Mouse (Mus musculus) gastrocnemius, postnatal 4 days (tissue): ENCODE results near the gene Ap2m1. TPM values are rescaled to one million over a fixed set of nuclear protein-coding genes. Genes with fewer than 3 reads are reported as not detected.

ENCODE experiments used
- DNase-seq, 2 experiments: peaks; one replicate each; pipeline ENCODE4 v3.0.0; 2021 to 2022; ENCODE audit warnings: low spot score in 2 of 2, mixed read lengths in 2 of 2
- total RNA-seq, 2 experiments: library from RNA; stranded (reverse); gene quantifications; 2 replicates each; pipeline ENCODE4 v1.2.3; 2021

Ap2m1 gene
- total RNA-seq, 2 experiments from 2014 or later: 234 to 258 TPM

DNA sequence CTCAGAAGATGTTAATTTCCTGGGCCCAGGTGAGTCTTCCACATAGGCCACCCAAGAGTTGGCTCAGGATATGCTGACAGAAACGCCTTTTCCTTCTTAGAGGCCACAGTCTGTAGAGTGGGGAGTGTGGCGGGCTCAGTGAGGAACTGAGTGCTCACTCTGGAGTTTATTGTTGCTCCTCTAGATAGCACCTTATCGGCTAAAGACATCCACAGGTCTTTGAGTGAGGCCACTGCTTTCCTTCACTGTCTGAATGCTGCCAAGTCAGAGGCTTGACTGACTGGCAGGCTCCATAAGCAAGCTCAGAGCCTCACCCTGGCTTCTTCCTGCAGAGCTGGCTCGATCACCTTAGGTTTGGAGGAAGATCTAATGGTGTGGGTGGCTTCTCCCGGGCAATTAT lies 6.5 kb upstream of the Ap2m1 start:
- no peak for DNase-seq

DNA sequence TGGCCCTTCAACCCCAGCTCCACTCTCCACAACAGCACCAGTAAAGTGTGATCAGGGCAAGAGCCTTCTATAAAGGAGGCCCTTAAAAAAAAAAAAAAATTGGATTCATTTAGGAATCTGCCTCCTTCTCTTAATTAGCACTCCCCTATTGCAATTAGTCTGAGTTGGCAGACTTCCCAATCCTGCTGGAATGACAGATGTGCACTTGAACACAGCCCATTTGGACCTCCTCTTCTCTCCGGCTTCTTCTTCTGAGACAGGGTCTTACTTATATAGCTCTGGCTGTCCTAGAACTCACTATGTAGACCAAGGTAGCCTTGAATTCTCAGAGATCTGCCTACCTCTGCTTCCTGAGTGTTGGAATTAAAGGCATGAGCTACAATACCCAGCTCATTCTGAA lies 5.9 kb upstream of the Ap2m1 start:
- no peak for DNase-seq

- no peak for DNase-seq
These were observed 4.3 kb upstream of the Ap2m1 start for GRCm38 (mm10) chr16:20530941-20531340.

GRCm38 (mm10) chr16:20534617-20535295 lies 522 bp upstream of the Ap2m1 start:
- no peak for DNase-seq

DNA sequence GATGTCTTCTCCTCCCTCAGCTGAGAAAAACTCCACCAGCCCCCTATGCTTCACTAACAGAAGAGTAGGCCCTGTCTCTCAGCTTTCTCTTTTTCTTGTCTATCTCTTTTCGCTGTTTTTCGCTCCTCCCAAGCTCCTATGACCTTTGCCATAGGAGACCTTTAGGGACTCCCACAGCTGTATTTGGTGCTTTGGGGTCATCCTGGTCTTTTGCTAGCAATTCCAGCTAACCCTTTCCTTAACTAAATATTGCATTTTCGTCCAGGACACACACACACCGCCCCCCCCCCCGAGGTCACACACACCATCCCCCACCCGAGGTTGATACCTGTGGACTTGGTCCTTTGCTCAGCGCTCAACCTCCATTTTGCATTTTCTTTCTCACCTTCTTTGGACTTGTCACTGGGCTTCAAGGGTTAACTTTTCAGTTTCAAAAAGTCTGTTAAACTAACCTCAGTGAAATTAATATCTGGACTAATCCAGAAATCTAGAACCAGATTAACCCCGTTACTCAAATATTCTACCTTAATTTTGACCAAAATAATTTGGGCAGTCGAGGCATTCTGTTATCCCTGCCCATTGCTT lies 895 bp downstream of the Ap2m1 start:
- no peak for DNase-seq

GRCm38 (mm10) chr16:20537071-20537471 lies 1.8 kb downstream of the Ap2m1 start:
- DNase-seq: no peak

DNA sequence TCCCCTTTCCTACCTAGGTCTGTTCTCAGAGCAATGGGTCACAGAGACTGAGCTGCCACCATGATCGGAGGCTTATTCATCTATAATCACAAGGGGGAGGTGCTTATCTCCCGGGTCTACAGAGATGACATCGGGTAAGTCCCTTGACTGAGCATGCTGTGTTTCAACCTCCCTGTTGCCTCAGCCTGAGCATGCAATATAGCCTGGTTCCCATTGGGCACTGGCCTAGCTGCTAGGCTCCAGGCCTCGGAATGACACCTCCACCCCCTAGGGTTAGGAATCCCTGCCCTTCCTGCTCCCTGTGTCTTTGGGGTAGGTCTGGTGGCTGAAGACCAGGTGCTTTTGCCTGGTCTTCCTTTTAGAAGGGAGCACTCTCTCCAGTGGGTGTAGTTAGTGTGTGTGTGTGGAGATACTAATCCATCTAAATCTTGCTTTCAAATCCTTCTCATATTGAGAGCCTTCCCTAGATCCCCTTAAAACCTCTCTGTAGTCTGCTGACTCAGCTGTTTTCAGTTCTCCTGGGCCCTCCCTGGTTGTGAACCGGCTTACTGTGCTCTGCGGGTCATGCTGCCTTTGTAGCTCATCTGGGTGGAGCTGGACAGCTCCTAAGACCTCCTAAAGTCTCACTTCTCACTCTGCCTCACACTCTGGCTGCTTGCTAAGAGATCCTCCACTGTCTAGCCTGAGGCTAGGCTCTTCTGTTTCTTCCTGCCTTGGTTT lies 2.5 kb downstream of the Ap2m1 start:
- DNase-seq: no peak

DNA sequence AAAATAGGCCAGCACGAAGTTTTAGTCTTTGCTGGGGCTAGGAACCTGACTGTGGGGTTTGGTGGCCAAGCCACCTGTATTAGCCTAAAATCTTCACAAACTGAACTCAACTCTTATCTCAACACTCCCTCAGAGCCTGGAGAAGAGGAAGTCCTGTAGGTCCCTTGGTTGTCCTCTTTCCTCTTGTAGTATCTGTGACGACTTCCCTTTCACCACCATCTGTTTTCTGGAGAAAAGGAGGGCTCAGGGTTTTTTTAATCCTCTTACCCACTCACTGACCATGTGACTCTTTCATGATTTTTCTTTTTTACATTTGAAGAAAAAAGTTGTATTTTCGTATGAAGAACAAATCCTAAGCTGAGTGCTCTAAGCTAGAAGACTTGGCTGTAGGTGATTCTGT lies 4.4 kb downstream of the Ap2m1 start:
- DNase-seq: no peak

DNA sequence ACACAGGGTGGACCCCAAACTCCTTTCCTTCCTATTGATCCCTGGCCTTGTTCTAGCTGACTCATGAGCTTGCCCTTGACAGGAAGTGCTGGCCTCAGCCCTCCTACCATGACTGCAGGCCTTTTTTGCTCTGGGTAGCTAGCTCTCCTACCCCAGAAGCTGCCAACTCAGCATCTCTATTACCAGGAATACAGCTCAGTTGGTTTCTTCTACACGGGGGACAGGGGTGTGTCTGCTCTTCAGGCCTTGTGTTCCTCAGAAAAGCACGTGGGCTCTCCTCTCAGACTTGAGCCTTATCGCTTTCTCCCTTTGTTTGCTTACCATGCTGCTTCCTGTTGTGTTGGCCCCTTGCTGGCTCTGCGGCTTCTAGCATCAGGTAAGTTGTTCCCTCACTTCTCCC lies 5.2 kb downstream of the Ap2m1 start:
- no peak for DNase-seq

DNA sequence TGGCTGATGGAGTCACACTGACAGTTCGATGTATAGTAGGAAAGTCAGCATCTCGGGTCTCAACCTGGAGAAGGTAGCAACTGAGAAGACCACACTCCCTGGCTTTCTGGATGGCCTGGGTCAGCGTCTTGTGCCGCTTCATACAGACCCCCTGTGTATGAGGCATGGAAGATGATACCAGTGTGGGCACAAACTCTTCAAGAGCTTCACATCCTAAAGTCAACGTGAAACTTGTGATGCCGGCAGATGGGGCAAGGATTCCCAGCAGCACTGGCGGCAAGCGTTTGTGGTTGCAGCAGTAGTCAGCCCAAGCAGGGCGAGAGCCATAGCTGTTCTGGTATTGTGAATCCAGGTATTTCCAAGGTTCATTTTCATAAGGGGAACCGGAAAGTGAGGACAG lies 10.4 kb downstream of the Ap2m1 start:
- no peak for DNase-seq

DNA sequence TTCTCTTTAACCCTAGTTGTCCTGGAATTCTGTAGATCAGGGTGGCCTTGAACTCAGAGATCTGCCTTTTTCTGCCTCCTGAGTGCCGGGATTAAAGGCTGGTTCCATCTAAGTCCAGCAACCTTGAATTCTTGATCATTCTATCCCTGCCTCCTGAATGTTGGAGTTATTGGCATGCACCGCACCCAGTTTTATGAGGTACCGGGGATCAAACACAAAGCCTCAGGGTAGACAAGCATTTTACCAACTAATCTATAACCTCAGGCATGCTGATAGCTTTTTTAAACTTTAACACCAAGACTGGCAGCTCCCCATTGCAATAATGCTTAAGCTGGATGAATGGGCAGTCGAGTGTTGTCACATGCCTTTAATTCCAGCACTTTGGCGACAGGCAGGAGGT lies 12.1 kb downstream of the Ap2m1 start:
- DNase-seq: no peak

- DNase-seq: peak; percentile 92 to 97
These were observed 13.0 kb downstream of the Ap2m1 start, which contains the start of gene Abcf3 for GRCm38 (mm10) chr16:20548096-20548948. Abcf3 (plus strand) TSS chr16:20548577.

DNA sequence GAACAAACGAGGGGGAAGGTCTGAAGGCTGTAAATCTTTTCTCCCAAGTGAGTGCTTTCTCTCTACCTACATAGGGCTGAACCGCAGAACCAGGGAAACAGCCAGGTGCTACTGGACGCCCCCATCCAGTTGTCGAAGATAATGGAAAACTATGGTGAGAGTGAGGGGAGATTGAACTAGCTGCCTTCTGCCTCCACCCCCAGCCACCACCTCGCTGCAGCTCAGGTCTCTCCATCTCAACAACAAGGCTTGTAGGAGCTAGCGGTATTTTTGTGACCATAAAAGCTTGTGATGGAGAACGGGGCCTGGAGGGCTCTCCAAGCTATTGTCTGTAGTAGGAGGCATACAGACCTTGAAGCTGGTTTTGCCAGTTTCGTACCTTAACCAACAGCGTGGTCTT lies 13.9 kb downstream of the Ap2m1 start:
- DNase-seq: no peak

DNA sequence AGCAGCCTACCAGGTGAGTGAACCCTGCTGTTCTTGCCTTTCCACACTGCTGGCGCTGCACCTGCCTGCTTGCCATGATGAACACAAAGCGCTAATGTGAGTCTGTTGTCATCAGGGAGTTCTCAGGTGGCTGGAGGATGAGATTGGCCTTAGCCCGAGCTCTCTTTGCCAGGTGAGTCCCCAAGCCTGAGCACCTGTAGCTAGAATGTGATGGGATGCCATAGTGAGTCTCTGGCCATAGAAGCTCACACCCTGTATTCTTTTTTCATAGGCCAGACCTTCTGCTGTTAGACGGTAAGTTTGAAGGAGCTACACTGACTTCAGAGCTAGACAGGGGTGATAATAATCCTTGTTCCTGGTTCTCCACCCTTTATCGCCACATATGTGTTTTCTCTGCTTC lies 16.4 kb downstream of the Ap2m1 start:
- no peak for DNase-seq

DNA sequence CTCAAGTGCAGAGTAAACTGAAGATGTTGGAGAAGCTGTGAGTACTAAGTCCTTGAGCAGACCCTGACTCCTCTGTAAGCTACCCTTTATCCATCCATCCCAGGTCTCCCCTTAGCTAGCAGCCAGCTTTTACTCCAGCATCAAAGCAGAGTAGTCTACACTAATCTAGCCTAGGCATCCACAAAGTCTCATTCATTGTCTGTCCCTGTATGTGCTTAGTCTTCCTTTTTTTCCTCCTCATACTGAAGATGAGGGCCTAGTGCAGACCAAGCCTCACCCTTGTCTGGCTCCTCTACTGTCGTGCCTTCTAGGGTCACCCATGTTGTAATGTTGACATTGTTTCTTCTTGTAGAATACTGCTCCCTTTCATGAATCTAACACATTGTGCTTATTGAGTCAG lies 17.3 kb downstream of the Ap2m1 start:
- no peak for DNase-seq

- no peak for DNase-seq
These were observed 19.7 kb downstream of the Ap2m1 start for GRCm38 (mm10) chr16:20555000-20555399.

- DNase-seq: no peak
These were observed 22.1 kb downstream of the Ap2m1 start for GRCm38 (mm10) chr16:20557381-20557780.

- no peak for DNase-seq
These were observed 29.8 kb downstream of the Ap2m1 start for GRCm38 (mm10) chr16:20565075-20565474.

DNA sequence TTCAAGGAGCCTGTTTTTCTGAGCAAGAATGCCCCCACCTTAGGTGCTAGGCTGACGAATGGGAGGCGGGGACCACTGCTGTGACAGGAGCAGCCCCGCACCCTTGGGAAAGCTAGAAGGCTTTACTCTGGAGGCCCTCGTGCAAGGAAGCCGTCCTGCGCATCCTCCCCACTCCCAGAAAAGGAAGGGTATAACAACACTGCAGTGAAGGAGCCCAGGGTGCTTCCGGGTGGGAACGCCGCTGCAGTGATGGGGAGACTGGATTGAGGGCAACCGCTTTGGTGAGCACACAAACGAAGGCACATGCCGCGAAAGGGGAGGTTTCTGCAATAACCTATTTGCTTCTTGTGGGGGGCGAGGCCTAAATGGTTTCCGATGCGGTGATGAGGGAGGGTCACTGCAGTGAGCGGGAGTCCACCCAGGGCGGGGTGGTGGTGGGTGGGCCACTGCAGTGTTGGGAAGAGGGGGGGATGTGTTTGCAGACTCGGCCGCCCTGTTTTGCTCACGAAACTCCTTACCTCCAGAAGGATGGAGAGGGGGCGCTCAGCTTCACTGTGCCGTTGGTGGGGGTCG lies 54.2 kb downstream of the Ap2m1 start, which contains the start of gene Vwa5b2:
Gene Vwa5b2, plus strand, starts transcription at position 106 of the 573 bp plus-strand sequence.
- DNase-seq: no peak

- DNase-seq: no peak
These were observed 54.8 kb downstream of the Ap2m1 start for GRCm38 (mm10) chr16:20589939-20590679.
